Mouse (Mus musculus): Measurements from ENCODE around the gene Smndc1. TPM values are rescaled to one million over a fixed set of nuclear protein-coding genes. Genes with fewer than 3 reads are reported as not detected.

Gene Smndc1
- polyA plus RNA-seq, 1 experiment from 2014 or later = 14.9 TPM

DNA sequence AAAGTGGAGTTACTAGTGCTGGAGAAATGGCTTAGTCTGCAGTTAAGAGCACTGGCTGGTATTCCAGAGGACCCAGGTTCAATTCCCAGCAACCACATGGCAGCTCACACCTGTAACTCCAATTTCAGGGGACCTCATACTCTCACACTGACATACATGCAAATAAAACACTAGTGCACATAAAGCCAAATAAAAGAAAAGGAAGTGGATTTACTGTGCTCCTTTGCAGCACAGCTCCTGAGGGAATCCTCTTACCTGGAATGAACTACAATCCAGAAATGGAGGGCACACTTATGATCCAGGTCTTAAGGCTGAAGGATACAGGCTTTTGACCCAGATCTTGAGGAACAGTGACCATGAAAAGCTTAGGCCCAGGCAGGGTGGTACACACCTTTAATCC is 3.3 kb upstream of the Smndc1 start:
- Histone ChIP-seq H3K4me1 (ENCODE audit: control insufficient read depth, low read depth, low read length) (peaks cover 20% of the 10 kb centered on the region), H3K9me3 (replicated peaks; ENCODE audit: control insufficient read depth, low read length) (no peaks in the 10 kb centered on the region), H3K27ac (ENCODE audit: low read length) (no peak overlapping the region), H3K4me3 (ENCODE audit: low read depth, low read length) (no peak overlapping the region), H3K4me2 (ENCODE audit: low read depth, low read length) (no peak overlapping the region), H3K9ac (ENCODE audit: low read depth, low read length) (no peak overlapping the region), H3K36me3 (ENCODE audit: control insufficient read depth, insufficient read depth) (no peaks in the 10 kb centered on the region), H3K27me3 (ENCODE audit: control insufficient read depth, insufficient read depth, low read depth, low read length) (no peaks in the 10 kb centered on the region)
- ATAC-seq (ENCODE audit: low read depth) = no peak

DNA sequence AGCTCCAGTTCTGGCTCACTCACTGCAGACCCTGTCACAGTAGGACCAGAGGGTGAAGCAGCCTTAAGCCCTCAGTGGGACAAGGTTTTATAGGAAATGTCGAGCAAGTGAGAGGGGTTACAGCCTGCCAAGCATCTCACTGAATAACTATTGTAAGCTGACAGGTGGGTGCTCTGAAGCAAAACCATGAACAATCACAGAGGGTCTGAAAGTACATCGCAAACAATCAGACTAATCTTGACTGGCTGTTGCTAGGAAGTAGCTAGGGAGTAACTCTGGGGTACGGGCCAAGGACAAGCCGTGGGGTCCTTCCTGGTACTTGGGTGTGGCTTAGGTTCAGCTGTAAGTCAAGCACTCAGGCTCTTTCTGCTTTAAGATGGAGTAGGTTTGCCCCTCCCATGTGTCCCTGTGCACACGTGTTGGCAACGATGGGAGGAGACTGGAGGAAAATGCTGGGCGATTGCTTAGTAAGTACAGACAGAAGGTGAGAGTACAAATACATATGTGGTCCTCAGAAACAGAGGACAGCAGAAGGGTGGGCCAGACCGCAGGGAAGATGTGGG is 2.5 kb upstream of the Smndc1 start:
- WGBS (ENCODE audit: insufficient replicate concordance) = 55% methylated on average over 8 of the region's 8 CpGs
- no peak for ATAC-seq (ENCODE audit: low read depth)
- Histone ChIP-seq H3K9me3 (replicated peaks; ENCODE audit: control insufficient read depth, low read length) (no peaks in the 10 kb centered on the region), H3K27me3 (ENCODE audit: control insufficient read depth, insufficient read depth, low read depth, low read length) (no peaks in the 10 kb centered on the region), H3K27ac (ENCODE audit: low read length) (no peak overlapping the region), H3K36me3 (ENCODE audit: control insufficient read depth, insufficient read depth) (peaks cover 6% of the 10 kb centered on the region), H3K9ac (ENCODE audit: low read depth, low read length) (no peak overlapping the region), H3K4me2 (ENCODE audit: low read depth, low read length) (no peak overlapping the region), H3K4me1 (ENCODE audit: control insufficient read depth, low read depth, low read length) (peaks cover 20% of the 10 kb centered on the region), H3K4me3 (ENCODE audit: low read depth, low read length) (no peak overlapping the region)

DNA sequence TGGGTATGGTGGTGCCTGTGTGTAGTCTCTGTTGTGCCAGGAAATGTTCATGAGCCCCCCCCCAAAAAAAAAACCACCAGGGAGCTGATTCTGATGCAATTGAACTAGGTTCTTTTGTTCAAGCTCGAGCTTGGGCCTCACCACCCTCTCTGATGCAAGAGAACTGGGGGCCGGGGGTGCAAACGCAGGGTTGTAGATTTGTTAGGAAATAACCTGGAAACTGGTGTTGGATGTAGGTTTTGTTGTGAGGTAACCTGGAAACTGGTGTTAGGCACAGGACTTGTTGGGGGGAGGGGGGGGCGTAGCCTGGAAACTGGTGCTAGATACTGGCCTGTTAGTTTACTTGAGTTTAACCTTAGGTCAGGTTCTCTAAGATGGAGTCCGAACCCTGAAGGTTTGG is 1.4 kb upstream of the Smndc1 start:
- 69% methylated on average over 5 of the region's 5 CpGs for WGBS (ENCODE audit: insufficient replicate concordance)
- H3K9ac ChIP-seq (ENCODE audit: low read depth, low read length) = peak overlapping the region; percentile 79; the same call in 1 of the 2 replicates
- peaks cover 24% of the 10 kb centered on the region for H3K4me1 ChIP-seq (ENCODE audit: control insufficient read depth, low read depth, low read length)
- no peak for ATAC-seq (ENCODE audit: low read depth)
- H3K4me2 ChIP-seq (ENCODE audit: low read depth, low read length) = peak overlapping the region; percentile 90
- H3K36me3 ChIP-seq (ENCODE audit: control insufficient read depth, insufficient read depth) = peaks cover 17% of the 10 kb centered on the region
- no peaks in the 10 kb centered on the region for H3K9me3 ChIP-seq (replicated peaks; ENCODE audit: control insufficient read depth, low read length)
- H3K27me3 ChIP-seq (ENCODE audit: control insufficient read depth, insufficient read depth, low read depth, low read length) = no peaks in the 10 kb centered on the region
- no peak overlapping the region; the same call in 1 of the 2 replicates for H3K4me3 ChIP-seq (ENCODE audit: low read depth, low read length)
- no peak overlapping the region; the same call in 1 of the 2 replicates for H3K27ac ChIP-seq (ENCODE audit: low read length)

DNA sequence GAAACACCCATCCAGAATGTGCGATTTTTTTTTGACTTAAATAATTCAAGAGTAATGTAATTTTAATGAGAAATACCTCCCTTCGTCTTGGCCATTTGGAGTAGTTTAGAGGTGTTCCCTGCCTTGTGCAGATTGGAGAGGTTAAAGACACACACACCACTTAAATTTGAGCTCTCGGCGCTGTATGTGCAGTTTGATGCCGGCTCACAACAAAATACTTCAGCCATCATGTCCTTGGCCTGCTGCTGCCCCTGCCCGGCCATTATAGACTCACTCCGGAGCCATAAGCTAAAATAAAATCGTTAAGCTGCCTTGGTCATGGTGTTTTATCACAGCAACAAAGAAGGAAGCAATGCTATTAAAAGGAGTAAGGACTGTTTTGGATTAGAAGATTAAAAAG is 1.0 kb upstream of the Smndc1 start:
- no peak for ATAC-seq (ENCODE audit: low read depth)
- peaks cover 24% of the 10 kb centered on the region for H3K4me1 ChIP-seq (ENCODE audit: control insufficient read depth, low read depth, low read length)
- peak overlapping the region; percentile 79 for H3K9ac ChIP-seq (ENCODE audit: low read depth, low read length)
- H3K27ac ChIP-seq (ENCODE audit: low read length) = peak overlapping the region; percentile 96
- H3K4me2 ChIP-seq (ENCODE audit: low read depth, low read length) = peak overlapping the region; percentile 90
- no peaks in the 10 kb centered on the region for H3K27me3 ChIP-seq (ENCODE audit: control insufficient read depth, insufficient read depth, low read depth, low read length)
- peaks cover 18% of the 10 kb centered on the region for H3K36me3 ChIP-seq (ENCODE audit: control insufficient read depth, insufficient read depth)
- WGBS (ENCODE audit: insufficient replicate concordance) = 38% methylated on average over 8 of the region's 8 CpGs
- H3K9me3 ChIP-seq (replicated peaks; ENCODE audit: control insufficient read depth, low read length) = no peaks in the 10 kb centered on the region
- H3K4me3 ChIP-seq (ENCODE audit: low read depth, low read length) = peak overlapping the region; percentile 100

DNA sequence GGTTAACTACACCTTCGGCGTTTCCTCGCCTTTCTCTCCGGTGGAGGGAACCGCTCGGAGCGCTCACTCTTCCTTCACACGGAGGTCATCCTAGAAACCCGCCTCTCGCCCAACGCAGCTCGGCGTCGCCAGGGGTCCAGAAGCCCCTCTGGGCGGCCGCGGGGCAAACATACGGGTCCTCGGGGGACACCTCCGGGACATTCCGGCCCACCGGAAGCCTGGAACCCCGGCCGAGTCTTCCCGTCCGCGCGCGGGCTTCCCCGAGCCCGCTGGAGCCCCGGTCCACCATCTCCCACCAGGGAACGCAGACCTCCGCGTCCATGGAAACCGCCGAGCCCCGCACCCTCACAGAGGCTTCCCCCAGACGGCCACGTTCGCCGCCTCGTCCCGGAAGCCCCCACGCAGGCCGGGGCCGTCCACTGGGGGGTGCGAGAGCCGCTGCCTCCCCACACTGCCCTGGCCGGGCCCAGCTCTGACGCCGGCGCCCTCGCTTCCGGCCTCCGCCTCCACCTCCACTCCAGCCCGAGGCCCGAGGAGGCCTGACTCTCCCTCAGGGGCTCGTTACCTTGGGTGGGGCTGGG is 437 bp downstream of the Smndc1 start:
- no peaks in the 10 kb centered on the region for H3K27me3 ChIP-seq (ENCODE audit: control insufficient read depth, insufficient read depth, low read depth, low read length)
- no peaks in the 10 kb centered on the region for H3K9me3 ChIP-seq (replicated peaks; ENCODE audit: control insufficient read depth, low read length)
- H3K9ac ChIP-seq (ENCODE audit: low read depth, low read length) = peak overlapping the region; percentile 99
- H3K4me3 ChIP-seq (ENCODE audit: low read depth, low read length) = peak overlapping the region; percentile 100
- H3K27ac ChIP-seq (ENCODE audit: low read length) = peak overlapping the region; percentile 98
- H3K4me1 ChIP-seq (ENCODE audit: control insufficient read depth, low read depth, low read length) = peaks cover 22% of the 10 kb centered on the region
- H3K4me2 ChIP-seq (ENCODE audit: low read depth, low read length) = peak overlapping the region; percentile 70
- ATAC-seq (ENCODE audit: low read depth) = peak; percentile 74
- WGBS (ENCODE audit: insufficient replicate concordance) = under 1% methylated on average over 59 of the region's 59 CpGs
- peaks cover 21% of the 10 kb centered on the region for H3K36me3 ChIP-seq (ENCODE audit: control insufficient read depth, insufficient read depth)

DNA sequence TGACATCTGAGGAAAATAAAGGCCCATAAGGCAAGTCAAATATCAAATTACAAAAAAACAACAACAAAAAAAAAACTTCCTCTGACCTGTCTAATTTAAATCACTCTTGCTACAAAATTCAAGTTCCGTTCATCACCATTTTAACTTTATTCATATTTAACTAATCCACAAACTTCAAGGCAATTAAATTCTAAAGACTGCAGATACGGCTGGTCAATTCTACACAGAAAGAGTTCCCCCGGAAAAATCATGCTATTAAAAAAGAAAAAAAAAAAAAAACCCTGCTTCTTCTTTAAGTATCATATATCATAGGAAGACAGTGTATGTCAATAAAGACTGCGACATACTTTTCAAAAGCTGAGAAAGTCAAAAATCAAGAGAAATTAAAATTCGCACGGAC is 961 bp downstream of the Smndc1 start:
- Histone ChIP-seq H3K27me3 (ENCODE audit: control insufficient read depth, insufficient read depth, low read depth, low read length) (no peaks in the 10 kb centered on the region), H3K4me3 (ENCODE audit: low read depth, low read length) (peak overlapping the region; percentile 100), H3K4me1 (ENCODE audit: control insufficient read depth, low read depth, low read length) (peaks cover 19% of the 10 kb centered on the region), H3K9ac (ENCODE audit: low read depth, low read length) (peak overlapping the region; percentile 99), H3K36me3 (ENCODE audit: control insufficient read depth, insufficient read depth) (peaks cover 21% of the 10 kb centered on the region), H3K9me3 (replicated peaks; ENCODE audit: control insufficient read depth, low read length) (no peaks in the 10 kb centered on the region), H3K27ac (ENCODE audit: low read length) (peak overlapping the region; percentile 98), H3K4me2 (ENCODE audit: low read depth, low read length) (peak overlapping the region; percentile 70)
- no peak for ATAC-seq (ENCODE audit: low read depth)
- WGBS (ENCODE audit: insufficient replicate concordance) = 13% methylated on average over 6 of the region's 6 CpGs

DNA sequence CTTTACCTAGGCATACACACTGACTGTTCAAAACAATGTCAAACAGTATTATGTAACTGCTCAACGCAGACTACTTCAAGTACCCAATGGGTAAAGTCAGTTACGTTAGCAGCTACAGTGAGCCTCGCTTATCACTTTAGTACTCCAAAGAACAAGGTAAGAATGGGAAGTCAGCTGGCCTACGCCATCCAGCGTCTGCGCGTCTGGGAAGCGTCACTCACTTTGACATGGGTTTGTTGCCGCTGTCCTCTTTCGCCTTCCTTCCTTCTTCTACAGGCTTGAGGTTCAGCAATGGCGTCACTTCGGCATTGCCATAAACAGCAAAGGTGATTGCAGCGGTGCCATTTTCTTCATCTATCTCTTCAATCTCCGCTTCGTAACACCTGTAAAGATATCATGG is 7.0 kb downstream of the Smndc1 start:
- Histone ChIP-seq H3K36me3 (ENCODE audit: control insufficient read depth, insufficient read depth) (peaks cover 57% of the 10 kb centered on the region), H3K27ac (ENCODE audit: low read length) (no peak overlapping the region), H3K27me3 (ENCODE audit: control insufficient read depth, insufficient read depth, low read depth, low read length) (no peaks in the 10 kb centered on the region), H3K4me3 (ENCODE audit: low read depth, low read length) (no peak overlapping the region), H3K4me2 (ENCODE audit: low read depth, low read length) (no peak overlapping the region), H3K9me3 (replicated peaks; ENCODE audit: control insufficient read depth, low read length) (no peaks in the 10 kb centered on the region), H3K4me1 (ENCODE audit: control insufficient read depth, low read depth, low read length) (peaks cover 4% of the 10 kb centered on the region), H3K9ac (ENCODE audit: low read depth, low read length) (no peak overlapping the region)
- no peak for ATAC-seq (ENCODE audit: low read depth)
- WGBS (ENCODE audit: insufficient replicate concordance) = 91% methylated on average over 15 of the region's 15 CpGs

DNA sequence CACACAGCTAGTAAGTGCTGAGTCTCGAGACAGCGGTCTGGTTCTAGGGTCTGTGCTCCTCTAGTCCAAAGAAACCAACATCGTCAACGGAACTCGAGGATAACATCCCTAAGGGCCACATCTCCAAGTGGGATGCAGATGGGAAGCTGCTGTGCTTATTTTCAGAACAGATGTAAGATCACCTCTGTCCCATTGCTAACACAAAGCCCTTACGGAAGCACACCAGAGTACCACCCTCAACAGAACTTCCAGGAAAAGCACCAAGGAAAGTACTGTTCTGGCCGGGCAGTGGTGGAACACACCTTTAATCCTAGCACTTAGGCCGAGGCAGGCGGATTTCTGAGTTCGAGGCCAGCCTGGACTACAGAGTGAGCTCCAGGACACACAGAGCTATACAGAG is 12.0 kb downstream of the Smndc1 start:
- Histone ChIP-seq H3K27me3 (ENCODE audit: control insufficient read depth, insufficient read depth, low read depth, low read length) (no peaks in the 10 kb centered on the region), H3K36me3 (ENCODE audit: control insufficient read depth, insufficient read depth) (peaks cover 50% of the 10 kb centered on the region), H3K27ac (ENCODE audit: low read length) (no peak overlapping the region), H3K9ac (ENCODE audit: low read depth, low read length) (no peak overlapping the region), H3K9me3 (replicated peaks; ENCODE audit: control insufficient read depth, low read length) (no peaks in the 10 kb centered on the region), H3K4me1 (ENCODE audit: control insufficient read depth, low read depth, low read length) (no peaks in the 10 kb centered on the region), H3K4me2 (ENCODE audit: low read depth, low read length) (no peak overlapping the region), H3K4me3 (ENCODE audit: low read depth, low read length) (no peak overlapping the region)
- no peak for ATAC-seq (ENCODE audit: low read depth)
- 87% methylated on average over 10 of the region's 10 CpGs for WGBS (ENCODE audit: insufficient replicate concordance)

DNA sequence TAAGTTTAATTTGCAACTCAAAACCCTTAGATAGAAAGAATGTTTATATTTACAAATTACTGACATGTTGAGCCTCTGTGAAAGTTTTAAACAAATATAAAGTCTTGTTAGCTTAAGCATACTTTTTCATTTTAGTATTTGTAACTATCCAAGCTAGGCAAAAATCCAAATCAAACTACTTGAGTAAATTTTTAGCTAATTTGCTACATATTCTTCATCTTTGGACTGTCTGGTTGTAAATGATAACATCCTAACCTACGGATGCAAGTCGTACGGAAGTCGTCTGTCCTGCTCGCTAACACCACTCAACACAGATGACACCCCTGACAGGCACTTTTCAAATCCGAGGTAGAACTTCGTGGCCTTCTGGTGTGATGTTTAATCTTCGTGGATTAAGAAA is 12.7 kb downstream of the Smndc1 start:
- 76% methylated on average over 8 of the region's 8 CpGs for WGBS (ENCODE audit: insufficient replicate concordance)
- H3K4me2 ChIP-seq (ENCODE audit: low read depth, low read length) = no peak overlapping the region
- H3K27me3 ChIP-seq (ENCODE audit: control insufficient read depth, insufficient read depth, low read depth, low read length) = no peaks in the 10 kb centered on the region
- no peak overlapping the region for H3K4me3 ChIP-seq (ENCODE audit: low read depth, low read length)
- H3K9ac ChIP-seq (ENCODE audit: low read depth, low read length) = no peak overlapping the region
- no peak overlapping the region for H3K27ac ChIP-seq (ENCODE audit: low read length)
- H3K9me3 ChIP-seq (replicated peaks; ENCODE audit: control insufficient read depth, low read length) = no peaks in the 10 kb centered on the region
- ATAC-seq (ENCODE audit: low read depth) = no peak
- peaks cover 42% of the 10 kb centered on the region for H3K36me3 ChIP-seq (ENCODE audit: control insufficient read depth, insufficient read depth)
- H3K4me1 ChIP-seq (ENCODE audit: control insufficient read depth, low read depth, low read length) = no peaks in the 10 kb centered on the region

All from liver, embryonic 16.5 days (tissue).